Mouse (Mus musculus) left cerebral cortex, adult 6 months (tissue): ENCODE results near the gene Tex13a. TPM values are rescaled to one million over a fixed set of nuclear protein-coding genes. Genes with fewer than 3 reads are reported as not detected.

Source experiments
- long read RNA-seq, 2 experiments: library from polyadenylated mRNA; unstranded; transcript quantifications; one replicate each; pipeline ENCODE4 v2.0.0; 2019 to 2020
- polyA plus RNA-seq: library from polyadenylated mRNA; unstranded; fragments of <200 nt; fragmentation: Nextera tagmentation; gene quantifications from 2 replicates; pipeline ENCODE4 v1.2.3, GENCODE M21; 2021

The Tex13a gene
- polyA plus RNA-seq: not detected in 2 replicates
- long read RNA-seq, experiment 1: 0 reads
- long read RNA-seq, experiment 2: 0 reads

DNA sequence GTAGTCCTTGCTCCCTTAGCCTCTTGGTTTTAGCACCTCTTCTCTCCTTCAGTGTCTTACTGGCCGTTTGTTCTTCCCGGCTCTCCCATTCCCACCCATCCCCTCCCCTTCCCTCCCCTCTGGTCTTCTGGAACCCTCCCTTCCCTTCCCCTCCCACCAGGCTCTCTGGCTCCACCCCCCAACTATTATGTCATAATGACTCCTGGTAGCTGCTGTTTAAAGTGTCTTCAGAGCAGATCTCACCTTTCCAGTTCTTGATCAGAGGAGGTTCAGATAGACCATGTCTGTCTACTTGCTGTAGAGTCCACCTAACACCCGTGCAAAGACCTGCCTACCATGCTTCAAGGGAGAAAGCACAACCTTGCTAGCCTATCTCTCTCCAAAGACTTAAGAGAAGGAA, at the start of gene Tex13a:
Gene Tex13a (minus strand): TSS at position 101 of the 400 bp plus-strand sequence.

